Mouse (Mus musculus): ENCODE data around the gene 4930503B20Rik. TPM values are rescaled to one million over a fixed set of nuclear protein-coding genes. Genes with fewer than 3 reads are reported as not detected.

4930503B20Rik gene
- total RNA-seq, 2 experiments from 2014 or later, result 0.14 TPM

- DNase-seq, result no peak
These were observed 54.3 kb downstream of the 4930503B20Rik start for GRCm38 (mm10) chr3:146596864-146597263.

- no peak for DNase-seq
These were observed 54.7 kb downstream of the 4930503B20Rik start for GRCm38 (mm10) chr3:146596387-146596786.

- DNase-seq, result no peak
These were observed 55.7 kb downstream of the 4930503B20Rik start for GRCm38 (mm10) chr3:146595440-146595839.

Other genes with a start within 250 kb of the 4930503B20Rik start
- 10 to 100 TPM; 18.6 to 21.0 TPM for gene Ssx2ip, start 246.7 kb downstream of the 4930503B20Rik start, total RNA-seq (2021)
- gene Ctbs, start 201.5 kb downstream of the 4930503B20Rik start, total RNA-seq (2021), result 1 to 10 TPM; 5.5 to 5.7 TPM
- 1 to 10 TPM; 2.1 to 3.0 TPM for gene Spata1, start 151.6 kb downstream of the 4930503B20Rik start, total RNA-seq (2021)
- gene Gng5, start 151.5 kb downstream of the 4930503B20Rik start, total RNA-seq (2021), result 100 to 1,000 TPM; 297 to 316 TPM
- gene Rpf1, start 129.9 kb downstream of the 4930503B20Rik start, total RNA-seq (2021), result 10 to 100 TPM; 18.8 to 19.6 TPM
- not detected for gene Uox, start 80.9 kb downstream of the 4930503B20Rik start, total RNA-seq (2021)
- gene Dnase2b, start 35.7 kb downstream of the 4930503B20Rik start, total RNA-seq (2021), result not detected
- gene Samd13, start 34.3 kb upstream of the 4930503B20Rik start, total RNA-seq (2021), result 1 to 10 TPM; 1.3 to 1.8 TPM
- 100 to 1,000 TPM in 1 of 2 experiments, 10 to 100 TPM in 1; 93.6 to 106 TPM for gene Prkacb, start 161.7 kb upstream of the 4930503B20Rik start, total RNA-seq (2021)
- gene Ttll7, start 201.1 kb upstream of the 4930503B20Rik start, total RNA-seq (2021), result 1 to 10 TPM; 2.5 to 2.6 TPM